Mouse (Mus musculus): ENCODE measurements around the gene She. TPM values are rescaled to one million over a fixed set of nuclear protein-coding genes. Genes with fewer than 3 reads are reported as not detected.

The She gene
- polyA plus RNA-seq, 1 experiment from 2014 or later: not detected

DNA sequence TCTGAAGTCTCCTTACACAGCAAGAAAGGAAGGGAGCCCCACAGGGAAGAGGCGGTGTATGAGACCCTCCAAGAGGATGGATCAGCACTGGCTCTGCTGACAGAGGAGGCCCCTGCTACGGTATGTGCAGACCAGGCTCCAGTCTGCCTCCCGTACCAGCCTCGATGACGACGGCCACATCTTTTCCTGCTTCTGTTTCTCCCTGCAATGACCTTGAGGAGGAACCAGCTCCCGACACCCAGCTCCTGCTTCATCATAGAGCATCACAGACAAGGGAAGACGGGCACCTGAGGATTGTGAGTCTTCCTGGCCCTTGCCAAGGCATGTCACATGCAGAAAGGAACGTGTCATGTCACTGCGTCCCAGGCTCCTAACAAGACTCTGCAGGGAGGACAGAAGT, 66.8 kb downstream of the She start:
- peaks cover 16% of the 10 kb centered on the region; the same call in 1 of the 2 replicates for H3K36me3 ChIP-seq (ENCODE audit: inconsistent target)
- no peak overlapping the region for H3K4me3 ChIP-seq (ENCODE audit: inconsistent target)
- H3K79me2 ChIP-seq (ENCODE audit: inconsistent target): peaks cover 98% of the 10 kb centered on the region
- WGBS (ENCODE audit: missing documents): 94% methylated on average over 9 of the region's 10 CpGs
- H3K27ac ChIP-seq: no peak overlapping the region

DNA sequence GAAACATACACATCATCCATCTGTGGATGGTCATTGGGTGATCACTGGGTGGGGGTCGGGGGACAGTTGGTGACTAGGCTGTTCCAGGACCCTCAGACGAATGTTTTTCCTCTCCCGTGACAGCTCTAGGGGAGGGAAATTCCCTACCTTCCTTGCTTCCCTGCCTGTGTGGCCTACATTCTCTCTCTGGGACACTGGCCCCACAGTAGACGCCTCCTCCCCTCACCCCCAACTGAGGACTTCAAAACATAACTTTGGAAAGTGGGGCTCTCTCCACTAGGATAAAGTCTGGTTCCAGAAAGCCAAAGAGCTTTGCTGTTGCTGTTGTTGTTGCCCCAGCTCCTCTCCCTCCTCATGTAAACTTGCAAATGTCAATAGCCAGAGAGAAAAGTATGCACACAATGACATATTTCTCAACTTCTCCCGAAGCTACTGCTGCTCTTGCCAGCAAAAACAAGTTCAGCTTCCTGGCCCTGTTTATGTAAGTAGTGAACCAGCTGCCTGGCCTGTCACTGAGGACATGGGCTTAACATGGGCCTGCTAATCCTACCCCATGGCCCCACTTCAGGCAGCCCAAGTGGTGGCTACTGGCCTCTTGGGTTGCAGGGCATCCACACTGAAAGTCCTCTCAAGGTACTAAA, 67.8 kb downstream of the She start:
- peaks cover 98% of the 10 kb centered on the region for H3K79me2 ChIP-seq (ENCODE audit: inconsistent target)
- no peak overlapping the region for H3K4me3 ChIP-seq (ENCODE audit: inconsistent target)
- H3K36me3 ChIP-seq (ENCODE audit: inconsistent target): peaks cover 19% of the 10 kb centered on the region; the same call in 1 of the 2 replicates
- 77% methylated on average over 5 of the region's 5 CpGs for WGBS (ENCODE audit: missing documents)
- no peak overlapping the region for H3K27ac ChIP-seq

DNA sequence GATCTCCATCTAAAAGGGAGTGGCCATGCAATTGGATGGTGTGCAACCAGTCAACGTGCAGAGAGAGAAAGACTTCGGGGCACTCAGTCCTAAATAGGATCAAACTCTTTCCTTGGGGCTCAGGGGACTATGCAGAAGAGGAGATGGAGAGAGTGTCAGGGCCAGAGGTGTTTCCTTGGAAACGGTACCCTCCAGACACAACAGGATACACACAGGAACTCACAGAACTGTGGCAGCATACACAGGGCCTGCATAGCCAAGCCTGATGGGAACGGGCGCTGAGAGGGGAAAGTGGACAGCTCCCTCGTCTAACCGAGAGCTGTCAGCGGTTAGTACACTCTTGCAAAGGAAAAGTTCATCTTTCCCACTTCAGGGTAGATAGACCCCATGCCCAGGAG, 68.3 kb downstream of the She start:
- H3K79me2 ChIP-seq (ENCODE audit: inconsistent target): peaks cover 98% of the 10 kb centered on the region
- H3K27ac ChIP-seq: no peak overlapping the region
- WGBS (ENCODE audit: missing documents): 87% methylated on average over 8 of the region's 8 CpGs
- H3K36me3 ChIP-seq (ENCODE audit: inconsistent target): peaks cover 21% of the 10 kb centered on the region; the same call in 1 of the 2 replicates
- no peak overlapping the region for H3K4me3 ChIP-seq (ENCODE audit: inconsistent target)

DNA sequence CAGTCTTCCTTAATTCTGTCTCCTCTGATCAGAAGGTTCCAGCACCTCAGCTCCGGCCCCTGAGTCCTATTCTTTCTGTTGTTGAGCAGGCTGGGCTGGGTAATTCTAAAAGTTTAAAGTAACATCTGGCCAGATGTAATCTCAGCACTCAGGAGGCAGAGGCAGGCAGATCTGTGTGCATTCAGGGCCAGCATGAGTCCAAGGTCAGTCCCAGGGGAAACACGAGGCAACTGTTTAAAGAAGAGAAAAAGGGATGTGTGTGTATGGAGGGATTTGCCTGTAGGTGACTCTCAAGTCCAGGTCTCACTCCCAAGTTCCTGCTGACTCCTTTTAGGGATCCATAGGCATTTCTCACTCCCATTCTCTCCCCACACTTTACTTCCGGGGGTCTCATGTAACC, 76.7 kb downstream of the She start:
- peaks cover 5% of the 10 kb centered on the region; the same call in 1 of the 2 replicates for H3K36me3 ChIP-seq (ENCODE audit: inconsistent target)
- no peak overlapping the region for H3K27ac ChIP-seq
- H3K79me2 ChIP-seq (ENCODE audit: inconsistent target): peaks cover 93% of the 10 kb centered on the region
- no peak overlapping the region for H3K4me3 ChIP-seq (ENCODE audit: inconsistent target)
- 72% methylated on average over 3 of the region's 3 CpGs for WGBS (ENCODE audit: missing documents)

Other genes with a start within 250 kb of the She start
- 44.2 to 86.6 TPM (median 45.0 TPM) in 3 replicates for gene Adar, start 116.3 kb upstream of the She start, polyA plus RNA-seq (2018)
- 0.20 to 0.30 TPM (median 0.26 TPM) in 3 replicates for gene Chrnb2, start 66.7 kb upstream of the She start, polyA plus RNA-seq (2018)
- gene Ube2q1, start 57.8 kb upstream of the She start, polyA plus RNA-seq (2018): 104 to 201 TPM (median 119 TPM) in 3 replicates
- 19.4 to 52.9 TPM (median 29.9 TPM) in 3 replicates for gene Il6ra, start 81.8 kb downstream of the She start, polyA plus RNA-seq (2018)
- 8.0 to 10.1 TPM (median 10.0 TPM) in 3 replicates for gene Atp8b2, start 132.1 kb downstream of the She start, polyA plus RNA-seq (2018)
- 77.9 to 113 TPM (median 113 TPM) in 3 replicates for gene Hax1, start 167.4 kb downstream of the She start, polyA plus RNA-seq (2018)
- 49.4 to 76.1 TPM (median 71.0 TPM) in 3 replicates for gene 4933434E20Rik, start 220.3 kb downstream of the She start, polyA plus RNA-seq (2018)
- 160 to 411 TPM (median 185 TPM) in 3 replicates for gene Ubap2l, start 221.3 kb downstream of the She start, polyA plus RNA-seq (2018)
- gene Tpm3, start 241.3 kb downstream of the She start, polyA plus RNA-seq (2018): 516 to 899 TPM (median 852 TPM) in 3 replicates